Mouse (Mus musculus) liver, adult 2 months (tissue): Measurements from ENCODE around the gene Haus2. TPM values are rescaled to one million over a fixed set of nuclear protein-coding genes. Genes with fewer than 3 reads are reported as not detected.
"Not testable (repeated sequence)": the region's sequence is repeated elsewhere in the genome, so short reads cannot be mapped to it uniquely, and the experiment has no call there.

Experiments
- DNase-seq: peaks from one replicate; pipeline ENCODE4 v3.0.0-alpha.2; 2011; ENCODE audit warnings: low read depth, low spot score; ENCODE audit errors: extremely low read depth
- H3K27ac ChIP-seq: fragments of 200-500 bp; replicated peaks from 2 replicates; pipeline ENCODE4 v1.5.1; 2012; ENCODE audit warnings: low read depth, mild to moderate bottlenecking, control low read depth, inconsistent platforms, low read length; ENCODE audit not compliant: insufficient read depth
- H3K27me3 ChIP-seq: fragments of 200-500 bp; 2 replicates; pipeline ENCODE4 v1.6.1; 2012; ENCODE audit warnings: mild to moderate bottlenecking, moderate library complexity, low read length, inconsistent platforms; ENCODE audit not compliant: control insufficient read depth, insufficient read depth
- H3K36me3 ChIP-seq: fragments of 200-500 bp; 2 replicates; pipeline ENCODE4 v1.6.1; 2012; ENCODE audit warnings: low read length, inconsistent platforms; ENCODE audit not compliant: control insufficient read depth, insufficient read depth
- H3K4me1 ChIP-seq: fragments of 200-500 bp; 2 replicates; pipeline ENCODE4 v1.6.1; 2011; ENCODE audit warnings: low read length; ENCODE audit not compliant: control insufficient read depth, insufficient read depth
- H3K4me3 ChIP-seq: fragments of 200-500 bp; 2 replicates; pipeline ENCODE4 v1.5.1; 2011; ENCODE audit warnings: low read depth, mild to moderate bottlenecking, control low read depth, low read length, moderate library complexity; ENCODE audit not compliant: insufficient read depth
- H3K79me2 ChIP-seq: fragments of 200-500 bp; 2 replicates; pipeline ENCODE4 v1.6.1; 2012; ENCODE audit warnings: inconsistent platforms, mild to moderate bottlenecking, low read length, moderate library complexity; ENCODE audit not compliant: control insufficient read depth, insufficient read depth
- H3K9ac ChIP-seq: fragments of 200-500 bp; 2 replicates; pipeline ENCODE4 v1.6.1; 2012; ENCODE audit warnings: low read depth, mild to moderate bottlenecking, control low read depth, inconsistent platforms, low read length
- CTCF ChIP-seq: fragments of 200-500 bp; IDR thresholded peaks from 2 replicates; pipeline ENCODE4 v1.5.1; 2011; ENCODE audit warnings: low read depth, low read length, control low read depth
- POLR2A ChIP-seq: fragments of 200-500 bp; IDR thresholded peaks from 2 replicates; pipeline ENCODE4 v1.6.1; 2011; ENCODE audit warnings: low read length, control low read depth; ENCODE audit not compliant: insufficient read depth; ENCODE audit errors: extremely low read depth
- WGBS: fragments of 180-500 bp; shearing (Covaris S2); methylation state at CpG from one replicate; pipeline ENCODE4 v1.1.7; 2018; 5-methylcytosine and 5-hydroxymethylcytosine counted together
- polyA plus RNA-seq: library from polyadenylated mRNA; depleted of rRNA; stranded (reverse); fragments of >200 nt; gene quantifications from 2 replicates; pipeline ENCODE4 v1.2.3, GENCODE M21; 2012
- total RNA-seq: library from RNA; depleted of rRNA; stranded (reverse); fragments of >200 nt; gene quantifications from 2 replicates; pipeline ENCODE4 v1.2.3, GENCODE M21; 2014

Haus2 gene
- total and polyA plus RNA-seq, 2 experiments = 1.8 to 8.7 TPM

DNA sequence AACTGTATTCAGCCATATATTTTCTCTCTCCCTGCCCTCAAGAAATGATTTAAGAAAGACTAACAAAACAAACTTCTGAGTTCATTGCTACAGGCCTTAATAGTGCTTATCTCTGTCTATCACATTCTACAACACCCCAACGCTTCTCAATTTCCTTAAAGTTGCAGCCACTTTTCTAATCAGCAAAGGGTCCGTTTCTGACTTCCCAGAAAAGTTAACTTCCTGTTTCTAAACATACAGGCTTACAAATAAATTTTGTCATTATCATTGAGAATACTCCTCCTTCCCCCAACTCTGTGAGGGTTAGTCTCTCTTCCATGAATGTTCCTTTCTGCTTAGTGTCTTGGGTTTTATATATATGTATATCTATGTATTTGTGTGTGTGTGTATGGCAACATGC is 43.8 kb upstream of the Haus2 start:
- Histone ChIP-seq H3K27me3 (no peaks in the 10 kb centered on the region), H3K27ac (no peak overlapping the region), H3K4me3 (no peak overlapping the region), H3K36me3 (peaks cover 3% of the 10 kb centered on the region; the same call in 1 of the 2 replicates), H3K79me2 (peaks cover 19% of the 10 kb centered on the region), H3K9ac (no peak overlapping the region), H3K4me1 (peaks cover 10% of the 10 kb centered on the region)
- WGBS = 69% methylated on average over 2 of the region's 2 CpGs
- TF ChIP-seq POLR2A = no peak
- no peak for TF ChIP-seq CTCF
- no peak for DNase-seq

DNA sequence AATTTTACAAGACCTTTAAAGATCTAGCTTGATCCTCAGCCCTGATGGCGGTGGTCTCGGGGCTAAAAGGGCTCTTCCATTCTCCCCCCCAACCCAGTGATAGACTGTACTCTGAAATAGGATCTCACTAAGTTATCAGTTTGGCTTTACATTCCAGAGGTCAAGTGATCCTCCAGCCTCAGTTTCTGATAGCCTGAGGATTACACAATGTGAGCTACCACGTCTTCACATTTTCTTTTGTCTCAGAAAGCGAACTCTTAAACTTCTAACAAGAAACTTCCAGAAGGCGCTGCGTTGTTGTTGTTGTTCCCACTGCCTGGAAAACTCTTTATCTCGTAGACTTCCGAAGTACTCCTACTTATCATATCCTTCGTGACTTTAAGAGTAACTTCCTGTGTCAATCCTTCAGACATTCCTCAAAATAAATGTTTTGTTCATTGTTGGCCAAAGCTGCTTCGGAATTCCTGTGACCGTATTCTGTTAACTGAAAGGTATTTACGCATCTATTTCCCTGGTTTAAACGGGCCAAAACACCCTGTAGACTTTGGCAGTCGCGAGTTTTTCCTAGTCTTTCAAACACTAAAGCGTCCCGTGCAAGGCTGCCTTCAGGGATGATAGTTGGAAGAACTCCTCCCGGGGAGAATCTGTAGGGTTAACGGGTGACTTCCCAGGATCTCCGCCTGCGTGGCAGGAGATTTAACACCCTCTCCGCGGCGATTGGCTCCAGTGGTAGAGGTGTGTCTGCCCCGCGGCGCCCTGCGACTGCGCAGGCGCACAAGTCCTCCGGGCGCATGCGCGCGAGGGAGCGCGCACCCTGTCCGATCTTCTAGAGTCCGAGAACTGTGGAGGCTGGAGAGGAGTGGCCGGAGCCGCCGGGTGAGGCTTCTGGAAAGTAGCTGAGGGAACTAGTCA is 42.0 kb upstream of the Haus2 start, which contains the start of gene Snap23:
TSS of gene Snap23 (plus strand) at position 786 of the 912 bp plus-strand sequence.
- Histone ChIP-seq H3K36me3 (peaks cover 7% of the 10 kb centered on the region; the same call in 1 of the 2 replicates), H3K4me3 (peak within 1 kb of the TSS; percentile 63), H3K27me3 (no peaks in the 10 kb centered on the region), H3K9ac (peak within 1 kb of the TSS; percentile 88), H3K4me1 (peaks cover 9% of the 10 kb centered on the region), H3K27ac (peak within 1 kb of the TSS; percentile 90), H3K79me2 (peaks cover 15% of the 10 kb centered on the region; the same call in 1 of the 2 replicates)
- 2% methylated on average over 42 of the region's 42 CpGs for WGBS
- peak; percentile 77 for TF ChIP-seq POLR2A
- TF ChIP-seq CTCF = no peak
- peak; percentile 90 for DNase-seq

DNA sequence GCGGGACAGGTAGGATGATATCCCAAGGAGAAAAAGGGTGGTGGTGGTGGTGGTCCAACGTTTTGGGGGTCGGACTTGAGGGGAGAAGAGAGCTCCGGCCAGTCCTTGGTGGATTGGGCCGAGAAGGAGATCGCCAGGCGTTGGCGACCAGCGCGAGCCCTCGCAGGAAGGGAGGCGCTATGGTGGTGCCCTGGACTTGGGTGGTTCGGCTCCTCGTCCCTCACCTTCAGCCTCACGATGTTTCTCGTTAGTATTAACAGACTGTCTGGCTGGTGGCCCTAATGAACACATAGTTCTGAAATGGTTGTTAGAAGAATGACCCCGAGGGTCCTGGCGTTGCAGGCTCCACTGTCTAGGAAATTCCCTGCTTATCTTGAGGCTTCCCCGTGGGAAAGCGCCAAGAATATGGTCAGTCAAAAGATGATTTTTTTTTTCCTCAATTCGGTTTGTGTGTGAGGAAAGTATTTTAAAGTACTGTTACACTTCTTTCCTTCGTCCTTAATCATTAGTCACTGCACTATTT is 41.3 kb upstream of the Haus2 start:
- H3K79me2 ChIP-seq = peaks cover 14% of the 10 kb centered on the region; the same call in 1 of the 2 replicates
- peak overlapping the region; percentile 63 for H3K4me3 ChIP-seq
- WGBS = under 1% methylated on average over 22 of the region's 22 CpGs
- peak; percentile 71 for DNase-seq
- H3K36me3 ChIP-seq = peaks cover 10% of the 10 kb centered on the region; the same call in 1 of the 2 replicates
- TF ChIP-seq POLR2A (no peak), CTCF (no peak)
- peak overlapping the region; percentile 88 for H3K9ac ChIP-seq
- H3K4me1 ChIP-seq = peaks cover 9% of the 10 kb centered on the region
- peak overlapping the region; percentile 90 for H3K27ac ChIP-seq
- H3K27me3 ChIP-seq = no peaks in the 10 kb centered on the region

GRCm38 (mm10) chr2:120571081-120571480 is 38.1 kb upstream of the Haus2 start:
- peak; percentile 42 for DNase-seq
- Histone ChIP-seq H3K9ac (no peak overlapping the region), H3K27ac (no peak overlapping the region), H3K36me3 (peaks cover 10% of the 10 kb centered on the region; the same call in 1 of the 2 replicates), H3K4me3 (no peak overlapping the region), H3K79me2 (peaks cover 20% of the 10 kb centered on the region; the same call in 1 of the 2 replicates), H3K27me3 (no peaks in the 10 kb centered on the region), H3K4me1 (peaks cover 10% of the 10 kb centered on the region)
- 87% methylated on average over 3 of the region's 3 CpGs for WGBS
- no peak for TF ChIP-seq POLR2A
- no peak for TF ChIP-seq CTCF

DNA sequence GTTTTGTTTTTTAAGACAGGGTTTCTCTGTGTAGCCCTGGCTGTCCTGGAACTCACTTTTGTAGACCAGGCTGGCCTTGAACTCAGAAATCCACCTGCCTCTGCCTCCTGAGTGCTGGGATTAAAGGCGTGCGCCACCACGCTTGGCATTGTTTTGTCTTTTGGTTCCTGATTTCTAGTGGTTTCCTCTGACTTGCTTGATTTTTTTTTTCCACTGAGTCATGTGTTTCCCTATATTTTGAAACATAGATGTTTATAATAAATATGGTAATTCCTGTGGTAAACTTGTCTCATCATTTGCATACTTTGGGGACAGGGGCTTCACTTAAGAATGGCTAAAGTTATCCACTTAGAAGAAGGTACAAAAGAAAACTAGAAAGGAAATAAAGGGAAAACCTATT is 37.0 kb upstream of the Haus2 start:
- not testable (repeated sequence) for H3K36me3 ChIP-seq, H3K4me3 ChIP-seq, H3K27me3 ChIP-seq, H3K4me1 ChIP-seq, H3K9ac ChIP-seq, H3K27ac ChIP-seq, DNase-seq
- peaks cover 20% of the 10 kb centered on the region; the same call in 1 of the 2 replicates for H3K79me2 ChIP-seq
- 79% methylated on average over 3 of the region's 3 CpGs for WGBS
